Mouse (Mus musculus) erythroblast, embryonic 14.5 days (primary cell): ENCODE results near the gene Lnx1.

Source experiments
- GATA1 ChIP-seq: IDR thresholded peaks from 2 replicates; pipeline ENCODE4 v1.6.1; 2012; ENCODE audit warnings: low read length, inconsistent platforms, mixed read lengths
- TAL1 ChIP-seq: IDR thresholded peaks from 3 replicates; pipeline ENCODE4 v1.6.1; 2012; ENCODE audit warnings: low read length, inconsistent platforms, mixed read lengths

GRCm38 (mm10) chr5:74640504-74640903 is 62.2 kb downstream of the Lnx1 start:
- TF ChIP-seq GATA1, result no peak
- TF ChIP-seq TAL1, result no peak
